Mouse (Mus musculus) kidney, embryonic 14.5 days (tissue): ENCODE measurements around the gene Gstcd. TPM values are rescaled to one million over a fixed set of nuclear protein-coding genes. Genes with fewer than 3 reads are reported as not detected.
A peak's percentile ranks its signal among the peaks of the same experiment; 100 is the strongest.

ENCODE experiments used
- ATAC-seq: fragments of 200-750 bp; cut with Nextera tagmentation; 2 replicates; pipeline ENCODE4 v1.8.0; 2017; ENCODE audit warnings: moderate number of reproducible peaks, mild to moderate bottlenecking, moderate TSS enrichment, moderate library complexity; ENCODE audit not compliant: low FRiP score, low TSS enrichment
- H3K27ac ChIP-seq: fragments of 300-500 bp; sonication (generic); 2 replicates; pipeline ENCODE4 v1.5.1; 2014; ENCODE audit warnings: low read depth, mild to moderate bottlenecking, low read length, moderate library complexity, mixed read lengths
- H3K27me3 ChIP-seq: fragments of 300-500 bp; sonication (generic); 2 replicates; pipeline ENCODE4 v1.6.1; 2014; ENCODE audit warnings: mild to moderate bottlenecking, low read length; ENCODE audit not compliant: control insufficient read depth, insufficient read depth
- H3K36me3 ChIP-seq: fragments of 300-500 bp; sonication (generic); 2 replicates; pipeline ENCODE4 v1.6.1; 2014; ENCODE audit warnings: low read length, mixed read lengths; ENCODE audit not compliant: control insufficient read depth, insufficient read depth
- H3K4me1 ChIP-seq: fragments of 300-500 bp; sonication (generic); 2 replicates; pipeline ENCODE4 v1.6.1; 2014; ENCODE audit warnings: low read length, mixed read lengths; ENCODE audit not compliant: control insufficient read depth, insufficient read depth
- H3K4me2 ChIP-seq: fragments of 300-500 bp; sonication (generic); replicated peaks from 2 replicates; pipeline ENCODE4 v1.6.1; 2014; ENCODE audit warnings: low read depth, mild to moderate bottlenecking, low read length
- H3K4me3 ChIP-seq: fragments of 300-500 bp; sonication (generic); 2 replicates; pipeline ENCODE4 v1.5.1; 2014; ENCODE audit warnings: mild to moderate bottlenecking, low read length
- H3K9ac ChIP-seq: fragments of 300-500 bp; sonication (generic); 2 replicates; pipeline ENCODE4 v1.6.1; 2014; ENCODE audit warnings: low read depth, mild to moderate bottlenecking, low read length, moderate library complexity
- H3K9me3 ChIP-seq: fragments of 300-500 bp; sonication (generic); 2 replicates; pipeline ENCODE4 v1.6.1; 2016; ENCODE audit warnings: low read length; ENCODE audit not compliant: control insufficient read depth
- WGBS: fragments of 180-500 bp; shearing (Covaris S2); extraction: QIAGEN DNeasy Blood & Tissue Kit; methylation state at CpG from one replicate; pipeline ENCODE4 v1.1.7; 2014; 5-methylcytosine and 5-hydroxymethylcytosine counted together
- polyA plus RNA-seq: library from polyadenylated mRNA; unstranded; fragments of >200 nt; fragmentation: Nextera tagmentation; extraction: Ambion mirVana; gene quantifications from 2 replicates; pipeline ENCODE4 v1.2.1, GENCODE M21; 2014

Gstcd gene
- polyA plus RNA-seq, 1 experiment from 2014 or later, result 12.5 TPM

DNA sequence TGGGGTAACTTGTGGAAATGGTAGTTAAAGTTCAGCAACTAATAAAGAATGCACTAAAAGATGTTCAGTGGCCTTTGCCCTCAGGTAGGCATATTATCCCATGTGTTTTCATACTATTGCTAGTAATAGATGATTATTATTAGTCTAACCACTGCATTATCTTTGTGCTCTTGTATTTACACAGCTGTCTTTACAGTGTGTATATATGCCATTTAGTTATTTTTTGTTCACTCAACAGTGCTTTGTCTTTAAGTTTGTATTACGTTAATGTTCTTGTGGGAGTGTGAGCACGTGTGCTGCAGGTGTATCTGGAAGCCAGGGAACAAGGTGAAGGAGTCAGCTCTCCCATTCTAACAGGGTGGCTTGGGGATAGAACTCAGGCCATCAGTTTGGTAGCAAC, 7.1 kb upstream of the Gstcd start:
- 83% methylated on average over 2 of the region's 2 CpGs for WGBS
- H3K4me3 ChIP-seq, result no peak overlapping the region
- H3K27ac ChIP-seq, result no peak overlapping the region
- no peak for ATAC-seq
- peaks cover 49% of the 10 kb centered on the region for H3K36me3 ChIP-seq
- no peak overlapping the region for H3K4me2 ChIP-seq
- no peaks in the 10 kb centered on the region for H3K27me3 ChIP-seq
- no peaks in the 10 kb centered on the region for H3K4me1 ChIP-seq
- no peak overlapping the region for H3K9ac ChIP-seq
- no peaks in the 10 kb centered on the region for H3K9me3 ChIP-seq

DNA sequence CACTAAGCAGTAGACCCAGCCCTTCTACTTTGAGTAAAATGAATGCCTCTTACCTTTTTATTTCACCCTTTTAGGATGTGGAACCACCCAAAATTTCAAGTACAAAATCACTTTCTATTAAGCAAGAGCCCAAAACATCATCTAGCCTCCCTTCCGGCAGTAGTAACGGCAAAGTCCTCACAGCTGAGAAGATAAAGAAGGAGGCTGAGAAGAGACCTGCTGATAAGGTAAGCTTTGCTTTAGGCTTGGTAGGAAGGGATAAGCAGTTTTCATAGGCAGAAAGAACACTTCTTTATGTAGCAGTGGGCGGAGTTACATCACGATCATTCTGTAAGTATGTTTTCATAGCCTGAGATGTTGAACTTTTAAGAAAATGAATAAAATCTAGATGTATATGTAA, 6.5 kb upstream of the Gstcd start:
- H3K27me3 ChIP-seq, result no peaks in the 10 kb centered on the region
- H3K4me2 ChIP-seq, result no peak overlapping the region
- no peak overlapping the region for H3K4me3 ChIP-seq
- no peak overlapping the region for H3K9ac ChIP-seq
- no peaks in the 10 kb centered on the region for H3K9me3 ChIP-seq
- ATAC-seq, result no peak
- 93% methylated on average over 4 of the region's 4 CpGs for WGBS
- peaks cover 44% of the 10 kb centered on the region for H3K36me3 ChIP-seq
- 0 out of 2 replicates have a peak, but pooled peaks cover 1% of the 10 kb centered on the region for H3K4me1 ChIP-seq
- H3K27ac ChIP-seq, result no peak overlapping the region

DNA sequence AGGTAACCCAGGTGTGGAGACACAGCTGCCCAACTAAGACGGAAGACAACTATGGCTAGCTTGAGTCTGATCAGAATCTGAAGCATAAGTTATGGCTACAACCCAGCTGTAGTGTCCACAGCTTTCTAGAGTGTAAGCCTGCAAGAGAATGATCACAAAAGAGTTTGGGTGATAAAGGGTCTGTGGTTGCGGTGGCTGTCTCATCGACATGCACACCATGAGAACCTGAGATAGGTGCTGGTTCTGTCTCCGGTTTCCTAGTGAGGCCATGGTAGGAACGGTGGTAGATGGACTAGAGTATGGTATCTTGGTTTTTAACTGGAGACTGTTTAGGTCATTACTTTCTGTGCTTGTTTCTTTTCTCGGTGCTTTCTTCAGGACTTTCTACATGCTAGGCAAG, 6.1 kb upstream of the Gstcd start:
- ATAC-seq, result no peak
- H3K27ac ChIP-seq, result no peak overlapping the region
- peaks cover 43% of the 10 kb centered on the region for H3K36me3 ChIP-seq
- H3K4me3 ChIP-seq, result no peak overlapping the region
- no peaks in the 10 kb centered on the region for H3K27me3 ChIP-seq
- H3K4me2 ChIP-seq, result no peak overlapping the region
- peaks cover 5% of the 10 kb centered on the region; the same call in 1 of the 2 replicates for H3K4me1 ChIP-seq
- no peak overlapping the region for H3K9ac ChIP-seq
- WGBS, result 97% methylated on average over 6 of the region's 6 CpGs
- H3K9me3 ChIP-seq, result no peaks in the 10 kb centered on the region

DNA sequence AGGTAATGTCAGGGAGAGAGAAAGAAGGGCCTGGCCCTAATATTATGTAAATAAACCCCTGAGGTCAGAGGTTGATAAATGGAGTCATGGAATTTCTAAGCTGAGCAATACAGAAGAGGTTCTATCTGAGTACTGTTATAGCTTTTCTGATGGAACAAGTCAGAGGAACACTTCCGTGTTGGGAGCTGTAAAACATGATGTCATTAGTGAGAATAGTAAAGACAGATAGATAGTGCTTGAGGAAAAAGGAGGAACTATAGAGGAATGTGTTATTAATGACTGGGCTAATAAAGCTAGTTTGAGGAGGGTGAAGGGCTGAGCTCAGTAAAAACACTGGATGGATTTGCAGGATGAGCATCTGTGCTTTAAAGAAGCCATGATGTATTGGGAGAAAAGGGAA, 2.5 kb upstream of the Gstcd start:
- 19% methylated on average over 1 of the region's 1 CpGs for WGBS
- peaks cover 20% of the 10 kb centered on the region for H3K36me3 ChIP-seq
- no peak overlapping the region for H3K4me2 ChIP-seq
- H3K4me1 ChIP-seq, result peaks cover 14% of the 10 kb centered on the region; the same call in 1 of the 2 replicates
- no peaks in the 10 kb centered on the region for H3K27me3 ChIP-seq
- H3K4me3 ChIP-seq, result no peak overlapping the region
- H3K9ac ChIP-seq, result no peak overlapping the region
- no peaks in the 10 kb centered on the region for H3K9me3 ChIP-seq
- ATAC-seq, result no peak
- H3K27ac ChIP-seq, result no peak overlapping the region

DNA sequence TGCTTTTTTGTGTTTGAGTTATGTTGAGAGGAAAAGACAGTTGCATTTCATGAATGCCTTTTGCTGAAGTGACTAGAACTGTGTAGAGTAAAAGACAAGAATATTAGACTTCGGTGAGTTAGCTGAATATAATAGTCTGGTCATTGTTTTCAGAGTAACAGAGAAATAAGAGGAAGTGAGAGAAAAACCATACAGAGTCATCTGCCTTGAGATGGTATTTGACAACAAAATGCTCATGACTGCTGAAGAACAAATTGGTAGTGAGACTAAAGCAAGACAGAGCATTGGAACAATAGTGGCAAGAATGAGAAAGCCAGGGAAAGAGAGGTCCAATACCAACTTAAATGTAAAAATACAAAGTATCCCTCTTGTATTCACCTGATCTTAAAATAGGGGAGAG, 1.1 kb upstream of the Gstcd start:
- 81% methylated on average over 1 of the region's 1 CpGs for WGBS
- Histone ChIP-seq H3K4me1 (peaks cover 14% of the 10 kb centered on the region; the same call in 1 of the 2 replicates), H3K27ac (no peak overlapping the region), H3K4me2 (peak overlapping the region; percentile 54), H3K9me3 (no peaks in the 10 kb centered on the region), H3K36me3 (peaks cover 7% of the 10 kb centered on the region; the same call in 1 of the 2 replicates), H3K4me3 (peak overlapping the region; percentile 68), H3K9ac (peak overlapping the region; percentile 96; the same call in 1 of the 2 replicates), H3K27me3 (no peaks in the 10 kb centered on the region)
- no peak for ATAC-seq

DNA sequence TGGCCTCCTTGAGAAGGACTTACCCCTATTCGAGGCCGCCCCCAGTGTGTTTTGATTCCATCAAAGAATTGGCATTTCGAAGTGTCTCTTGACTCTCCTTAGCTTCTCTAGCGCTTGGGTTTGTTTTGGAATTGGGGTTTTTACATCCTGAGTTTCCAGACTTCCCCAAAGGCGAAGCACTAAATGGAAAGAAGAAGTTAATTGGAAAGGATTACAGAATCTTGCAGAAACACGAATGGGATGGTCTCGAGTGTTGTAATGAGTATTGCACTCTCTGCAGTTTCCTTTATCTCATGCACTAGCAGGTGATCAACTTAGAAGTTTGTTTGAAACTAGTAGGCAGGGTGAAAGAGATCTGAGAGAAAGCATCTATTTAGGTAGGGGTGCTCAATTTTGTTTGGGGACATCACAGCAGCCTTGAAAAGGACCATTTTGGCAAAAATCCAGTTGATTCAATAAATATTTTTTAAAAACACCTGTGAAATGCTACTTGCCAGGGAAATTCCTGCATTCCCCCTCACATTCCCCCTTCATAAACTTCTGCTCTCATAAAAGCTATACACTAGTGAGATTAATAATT, 531 bp upstream of the Gstcd start:
- Histone ChIP-seq H3K4me1 (peaks cover 14% of the 10 kb centered on the region; the same call in 1 of the 2 replicates), H3K27ac (peak overlapping the region; percentile 97), H3K36me3 (peaks cover 4% of the 10 kb centered on the region; the same call in 1 of the 2 replicates), H3K4me2 (peak overlapping the region; percentile 54), H3K27me3 (no peaks in the 10 kb centered on the region), H3K4me3 (peak overlapping the region; percentile 68), H3K9ac (peak overlapping the region; percentile 96), H3K9me3 (no peaks in the 10 kb centered on the region)
- no peak for ATAC-seq
- WGBS, result under 1% methylated on average over 7 of the region's 7 CpGs

DNA sequence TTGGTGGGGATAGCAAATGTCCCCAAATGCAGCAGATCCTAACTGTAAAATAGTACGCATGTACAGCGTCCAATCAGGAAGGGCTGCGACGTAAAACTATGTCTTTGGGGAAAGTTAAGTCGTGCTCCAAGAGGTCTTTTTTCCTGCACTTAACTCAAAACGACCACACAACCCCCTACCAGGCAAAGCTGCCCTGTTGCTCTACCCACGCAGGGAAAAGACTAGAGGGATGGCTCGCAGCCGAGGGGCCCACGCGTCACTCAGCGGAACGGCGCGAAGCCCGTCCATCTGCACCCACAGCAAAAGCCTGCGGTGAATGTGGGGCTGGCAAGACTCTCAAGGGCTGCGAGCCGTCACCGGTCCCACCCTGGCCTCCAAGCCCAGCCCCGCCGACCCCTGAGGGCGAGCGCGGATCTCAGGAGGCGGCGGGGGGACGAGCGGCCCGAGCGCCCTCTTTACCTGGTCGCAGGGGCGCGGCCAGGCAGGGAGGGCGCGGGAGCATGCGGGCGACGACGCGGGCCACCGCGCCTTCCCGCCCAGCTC, 641 bp downstream of the Gstcd start:
- no peaks in the 10 kb centered on the region for H3K27me3 ChIP-seq
- WGBS, result 0% methylated on average over 44 of the region's 44 CpGs
- H3K36me3 ChIP-seq, result no peaks in the 10 kb centered on the region
- H3K4me1 ChIP-seq, result peaks cover 14% of the 10 kb centered on the region; the same call in 1 of the 2 replicates
- H3K27ac ChIP-seq, result peak overlapping the region; percentile 97
- peak; percentile 86 for ATAC-seq
- H3K4me2 ChIP-seq, result peak overlapping the region; percentile 67
- peak overlapping the region; percentile 96 for H3K9ac ChIP-seq
- H3K9me3 ChIP-seq, result no peaks in the 10 kb centered on the region
- H3K4me3 ChIP-seq, result peak overlapping the region; percentile 68

DNA sequence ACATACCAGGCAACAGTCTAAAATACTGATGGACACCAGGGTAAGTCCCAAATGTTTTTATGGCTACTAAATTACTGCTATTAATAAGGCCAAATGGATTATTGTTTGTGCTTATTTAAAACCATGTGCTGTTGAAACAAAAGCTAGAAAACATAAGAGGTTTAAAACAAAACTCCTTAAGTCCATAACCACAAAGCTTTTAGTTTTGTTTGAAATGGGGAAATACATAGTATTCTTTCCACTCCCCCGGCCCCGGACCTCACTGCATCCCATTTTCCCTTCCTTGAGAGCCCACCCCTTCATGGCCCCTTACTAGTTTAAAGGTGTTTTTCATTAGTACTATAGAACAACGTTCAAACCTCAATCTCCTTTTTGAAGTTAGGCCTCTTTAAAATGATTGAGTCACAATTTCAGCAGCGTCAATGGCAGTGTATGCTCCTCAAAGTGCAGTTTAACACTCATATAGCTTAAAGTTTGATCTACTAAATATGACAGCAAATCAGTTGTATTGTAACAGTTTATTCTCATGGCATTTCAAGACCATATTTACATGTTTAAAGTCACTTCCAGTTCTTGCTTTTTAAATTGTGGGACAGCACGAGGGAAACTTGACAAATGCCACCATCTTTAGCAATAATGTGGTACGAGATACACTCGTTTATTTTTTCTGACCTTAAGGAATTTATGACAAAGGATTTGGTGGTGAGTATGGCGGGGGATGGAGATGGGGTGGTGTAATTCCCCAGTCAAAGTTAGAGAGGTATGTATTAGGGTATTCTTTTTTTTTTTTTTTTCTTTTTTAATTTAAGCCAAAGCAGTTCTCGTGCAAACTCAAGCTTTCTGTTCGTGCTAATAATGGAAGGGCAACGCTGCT, 1.3 kb downstream of the Gstcd start:
- no peaks in the 10 kb centered on the region for H3K36me3 ChIP-seq
- no peaks in the 10 kb centered on the region for H3K27me3 ChIP-seq
- H3K4me2 ChIP-seq, result peak overlapping the region; percentile 67
- WGBS, result 4% methylated on average over 11 of the region's 11 CpGs
- peak overlapping the region; percentile 96 for H3K9ac ChIP-seq
- peak overlapping the region; percentile 97 for H3K27ac ChIP-seq
- peak overlapping the region; percentile 68 for H3K4me3 ChIP-seq
- H3K9me3 ChIP-seq, result no peaks in the 10 kb centered on the region
- H3K4me1 ChIP-seq, result peaks cover 14% of the 10 kb centered on the region; the same call in 1 of the 2 replicates
- no peak for ATAC-seq
